Mouse (Mus musculus) gastrocnemius, adult 8-10 months (tissue): Measurements from ENCODE around the gene Nell1. TPM values are rescaled to one million over a fixed set of nuclear protein-coding genes. Genes with fewer than 3 reads are reported as not detected.

ENCODE experiments used
- DNase-seq, 2 experiments: peaks; one replicate each; pipeline ENCODE4 v3.0.0; 2022; ENCODE audit warnings: low spot score in 2 of 2
- total RNA-seq, 4 experiments: library from RNA; stranded (reverse); gene quantifications; 2 replicates each; pipeline ENCODE4 v1.2.4; 2022

The Nell1 gene
- total RNA-seq, 4 experiments from 2014 or later = 0.13 to 0.18 (median 0.17) TPM

DNA sequence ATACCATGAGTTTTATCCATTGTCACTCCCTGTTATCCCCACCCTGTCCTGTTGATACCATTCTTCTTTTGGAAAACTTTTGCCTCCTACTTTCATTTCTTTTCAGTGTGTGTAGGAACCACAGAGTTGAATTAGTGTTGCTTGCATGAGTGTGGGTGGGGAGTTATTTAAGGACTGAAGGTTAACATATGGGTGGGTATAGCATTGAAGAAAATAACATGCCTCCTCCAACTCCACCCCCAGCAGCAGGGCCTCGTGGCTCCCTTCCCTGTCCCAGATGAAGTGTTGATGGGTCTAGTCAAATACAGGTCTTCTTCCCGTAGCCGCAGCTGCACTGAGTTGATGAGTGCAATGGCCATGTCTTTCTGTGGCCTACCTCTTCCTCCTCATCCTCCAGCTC, 278.5 kb downstream of the Nell1 start:
- no peak for DNase-seq

DNA sequence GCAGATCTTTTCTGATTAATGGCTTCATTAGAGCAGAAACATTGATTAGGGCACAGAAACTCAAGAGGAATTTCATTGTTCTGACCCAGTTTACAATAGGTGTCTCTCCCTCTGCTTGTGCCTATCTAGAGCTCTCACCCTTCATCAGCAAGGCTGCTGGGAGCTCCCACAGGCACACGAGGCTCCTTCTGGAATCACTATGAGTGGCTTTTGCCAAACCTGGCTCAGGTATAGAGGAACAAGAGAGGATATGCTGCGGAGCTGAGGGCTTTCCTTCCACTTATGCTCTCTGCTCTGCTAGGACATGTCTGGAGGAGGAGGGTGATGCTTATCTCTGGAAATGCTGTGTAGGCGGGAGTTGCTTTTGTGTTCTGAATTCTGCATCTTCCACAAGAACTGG, 285.4 kb downstream of the Nell1 start:
- no peak for DNase-seq

DNA sequence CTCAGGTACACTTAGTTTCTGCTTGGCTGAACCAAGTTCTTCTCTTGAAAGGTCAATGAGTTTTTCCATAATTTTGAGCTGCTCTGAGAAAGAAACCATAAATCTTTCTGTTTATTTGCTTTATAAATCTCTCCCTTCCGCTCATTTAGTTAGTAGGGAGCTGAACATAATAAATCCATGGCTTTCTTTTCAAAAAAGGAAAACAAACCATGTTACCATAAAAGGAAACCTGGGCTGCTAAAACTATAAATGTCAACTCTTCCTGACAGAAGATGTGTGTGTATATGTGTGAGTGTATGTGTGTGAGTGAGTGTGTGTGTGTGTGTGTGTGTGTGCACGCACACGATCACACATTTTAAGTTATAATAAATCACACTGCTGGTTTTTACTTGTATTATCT, 320.8 kb downstream of the Nell1 start:
- DNase-seq = no peak

DNA sequence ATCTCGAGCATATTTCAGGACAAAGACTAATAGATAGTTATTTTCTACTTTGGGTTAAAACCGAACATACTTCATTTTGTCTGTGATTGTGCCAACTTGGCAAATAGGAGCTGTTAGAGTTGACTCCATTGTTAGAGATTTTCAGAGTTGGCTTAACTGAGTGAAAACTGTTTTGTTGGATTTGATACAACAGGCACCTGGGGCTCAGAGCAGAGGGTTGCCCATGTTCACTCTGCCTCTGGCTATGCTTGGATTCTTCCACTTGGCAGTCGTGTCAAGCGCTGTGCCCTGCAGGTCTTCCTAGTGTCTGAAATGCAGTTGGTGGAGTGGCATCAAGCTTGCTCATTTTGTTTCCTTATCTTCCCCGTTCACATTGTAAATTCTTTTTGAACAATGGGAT, 363.6 kb downstream of the Nell1 start:
- DNase-seq = no peak

DNA sequence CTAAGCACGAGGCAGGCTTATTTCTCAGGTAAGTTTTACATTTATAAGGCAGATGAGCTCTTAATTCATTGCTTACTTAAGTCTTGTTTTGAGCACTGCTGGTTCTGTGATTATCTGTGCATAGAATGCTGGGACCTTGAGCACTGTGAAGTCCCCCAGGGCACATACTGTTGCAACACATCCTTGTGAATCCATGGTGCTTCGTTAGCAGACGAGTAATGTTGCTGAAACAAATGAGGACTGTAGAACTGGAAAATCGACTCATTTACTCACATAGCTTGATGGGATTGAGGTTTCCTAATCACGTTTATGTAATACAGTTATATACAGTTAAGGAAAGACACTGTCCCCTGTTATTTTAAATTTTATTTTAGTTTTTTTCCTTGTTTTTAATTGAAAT, 364.1 kb downstream of the Nell1 start:
- no peak for DNase-seq

DNA sequence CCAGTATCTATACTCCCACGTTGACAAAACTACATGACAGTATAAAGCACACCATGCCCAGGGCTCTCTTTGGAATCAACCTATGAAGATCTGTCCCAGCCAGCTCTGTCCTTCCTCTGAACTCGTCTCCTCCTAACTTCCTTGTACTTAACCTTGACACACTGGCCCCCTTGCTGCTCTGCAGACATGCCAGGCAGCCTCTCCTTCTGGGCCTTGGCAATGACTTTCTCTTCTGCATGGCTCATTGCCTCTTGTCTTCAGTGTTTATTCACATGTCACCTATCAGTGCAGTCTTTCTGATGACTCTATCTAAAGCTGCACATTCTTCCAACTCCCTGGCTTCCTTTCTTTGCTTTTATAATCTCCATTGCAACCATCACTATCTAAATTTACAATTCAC, 376.9 kb downstream of the Nell1 start:
- DNase-seq = no peak

DNA sequence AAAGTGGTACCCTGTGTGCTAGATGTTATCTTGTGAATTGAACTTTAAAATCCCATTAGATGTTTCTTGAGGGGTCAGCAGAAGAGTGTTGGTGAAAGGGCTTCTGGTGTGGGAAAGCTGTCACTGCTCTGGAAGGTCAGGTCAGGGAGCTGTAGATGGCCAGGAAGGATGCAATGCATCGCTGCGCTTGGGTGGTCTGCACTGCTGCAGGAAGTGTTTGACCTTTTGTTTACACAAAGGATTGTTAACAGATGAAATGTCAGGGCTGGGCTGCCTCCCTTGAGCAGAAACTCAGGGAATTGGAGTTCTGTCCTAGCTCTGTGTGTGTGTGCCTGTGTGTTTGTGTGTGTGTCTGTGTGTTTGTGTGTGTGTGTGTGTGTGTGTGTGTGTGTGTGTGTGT, 382.5 kb downstream of the Nell1 start:
- no peak for DNase-seq

DNA sequence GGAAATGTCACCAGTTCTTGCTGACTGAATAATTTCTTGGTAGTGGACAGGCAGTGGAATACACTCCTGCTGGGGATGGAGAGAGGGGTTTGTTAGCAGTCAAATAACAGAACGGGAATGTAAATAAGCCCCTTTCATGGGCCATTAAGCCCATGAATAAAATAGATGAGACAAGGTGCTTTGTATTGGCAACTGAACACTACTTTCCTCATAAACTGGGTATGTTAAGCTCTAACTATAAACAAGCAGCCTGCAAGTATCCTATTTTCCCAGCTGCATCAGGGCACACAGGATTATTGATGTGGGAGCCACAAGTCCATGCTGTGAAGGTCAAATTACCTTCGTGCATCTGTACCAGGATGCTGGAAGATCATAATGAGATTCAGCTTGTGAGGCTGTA, 387.4 kb downstream of the Nell1 start:
- DNase-seq = no peak

DNA sequence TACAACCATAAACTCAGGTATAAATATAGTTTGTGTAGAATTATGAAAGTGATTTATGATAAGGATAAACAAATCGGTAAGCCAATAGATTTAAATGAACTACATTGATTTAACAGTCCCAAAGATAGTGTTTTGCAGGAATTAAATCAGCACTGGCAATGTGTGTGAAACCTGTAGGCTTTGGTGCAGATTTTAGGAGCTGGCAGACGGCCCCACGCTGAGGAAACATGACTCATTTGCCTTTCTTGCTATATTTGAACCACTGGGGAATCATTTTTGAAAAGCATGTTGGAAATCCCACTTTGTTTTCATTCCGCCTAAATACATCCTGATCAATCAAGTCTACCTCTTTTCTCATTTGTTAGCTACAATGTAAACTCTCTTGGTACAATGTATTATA, 400.2 kb downstream of the Nell1 start:
- no peak for DNase-seq

DNA sequence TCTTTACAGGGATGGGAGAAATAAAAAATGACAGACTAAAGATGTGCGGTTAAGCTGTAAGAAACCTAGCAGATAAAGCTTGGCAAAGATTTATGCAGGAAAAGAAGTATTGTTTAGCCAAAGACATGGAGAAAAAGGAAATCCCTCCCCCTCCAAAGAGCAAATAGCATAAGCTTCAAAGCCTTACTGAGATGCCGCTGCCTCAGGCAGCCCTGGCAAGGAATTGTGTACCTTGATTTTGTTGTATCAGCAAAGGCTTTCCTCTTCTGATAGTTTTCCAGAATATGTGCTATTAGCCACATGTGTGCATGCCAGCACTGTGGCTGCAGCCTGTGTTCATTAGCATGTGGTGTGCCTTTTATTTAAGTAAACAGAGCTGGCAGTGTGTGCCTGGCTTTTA, 435.8 kb downstream of the Nell1 start:
- no peak for DNase-seq

DNA sequence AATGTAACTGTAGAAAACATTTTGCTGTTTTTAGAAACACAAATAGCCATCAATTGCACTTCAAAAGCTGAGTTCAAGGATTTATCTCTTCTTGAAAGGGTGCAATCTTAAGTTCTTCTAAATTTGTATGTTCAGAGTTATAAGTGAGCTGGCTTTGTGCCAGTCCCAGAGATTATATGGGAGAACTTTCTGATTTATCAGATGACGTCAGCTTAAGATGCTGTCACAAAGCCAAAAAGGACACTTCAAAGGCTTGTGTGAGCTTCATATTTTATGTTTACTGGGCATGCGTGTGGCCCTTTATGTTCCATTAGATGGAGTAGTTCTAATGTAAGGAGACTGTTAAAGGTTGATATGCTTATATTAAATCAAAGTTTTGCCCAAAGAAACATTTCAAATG, 445.3 kb downstream of the Nell1 start:
- DNase-seq = no peak

DNA sequence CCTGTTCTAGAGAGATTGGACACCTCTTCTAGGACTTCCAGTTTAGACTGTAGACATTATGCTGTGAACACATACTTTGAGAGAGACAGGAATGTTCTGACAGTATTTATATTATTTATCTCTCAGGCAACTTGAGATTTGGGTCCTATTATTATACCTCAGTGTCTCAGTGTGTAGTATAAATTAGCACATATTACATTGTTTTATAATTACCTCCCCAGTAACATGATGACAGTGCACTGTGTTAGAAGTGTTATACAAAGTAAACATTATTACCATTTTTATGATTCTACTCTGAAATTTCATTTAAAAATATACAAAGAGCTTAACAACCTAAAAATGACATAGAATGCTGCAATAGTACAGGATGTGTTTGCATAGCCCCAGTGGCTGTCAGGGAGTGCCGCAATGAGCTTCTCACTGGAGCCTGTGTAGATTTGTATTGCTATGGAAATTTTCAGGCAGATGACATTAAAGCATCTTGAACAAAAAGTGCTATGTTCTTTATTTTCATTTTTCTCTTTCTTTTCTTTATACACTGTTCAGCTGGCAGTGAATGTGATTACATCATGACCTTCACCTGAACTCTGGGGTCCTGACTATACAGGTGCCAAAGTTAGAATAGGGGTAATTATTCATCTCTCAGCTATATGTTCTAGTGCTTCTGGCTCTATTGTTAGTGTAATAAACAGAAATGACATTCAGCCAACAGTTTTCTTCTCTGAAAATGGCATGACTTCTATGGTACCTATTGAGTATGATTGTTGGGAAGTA, 447.9 kb downstream of the Nell1 start:
- no peak for DNase-seq

DNA sequence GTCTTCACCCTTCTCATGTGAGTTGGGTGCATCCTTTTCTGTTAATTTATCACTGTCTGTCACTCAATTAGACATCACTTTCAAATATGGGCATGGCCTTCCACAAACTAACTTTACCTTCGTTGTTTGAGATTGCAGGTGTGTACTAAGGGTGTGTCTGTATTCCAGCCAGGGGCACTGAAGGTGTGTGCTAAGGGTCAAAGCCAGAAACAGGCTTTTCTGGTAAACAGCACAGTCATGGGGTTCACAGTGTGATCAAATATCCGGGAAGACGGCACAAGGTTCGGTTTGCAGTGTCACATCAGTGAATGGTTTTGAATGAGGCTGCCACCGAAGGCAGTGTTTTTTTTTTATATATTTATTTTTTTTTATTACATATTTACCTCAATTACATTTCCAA, 455.1 kb downstream of the Nell1 start:
- no peak for DNase-seq

DNA sequence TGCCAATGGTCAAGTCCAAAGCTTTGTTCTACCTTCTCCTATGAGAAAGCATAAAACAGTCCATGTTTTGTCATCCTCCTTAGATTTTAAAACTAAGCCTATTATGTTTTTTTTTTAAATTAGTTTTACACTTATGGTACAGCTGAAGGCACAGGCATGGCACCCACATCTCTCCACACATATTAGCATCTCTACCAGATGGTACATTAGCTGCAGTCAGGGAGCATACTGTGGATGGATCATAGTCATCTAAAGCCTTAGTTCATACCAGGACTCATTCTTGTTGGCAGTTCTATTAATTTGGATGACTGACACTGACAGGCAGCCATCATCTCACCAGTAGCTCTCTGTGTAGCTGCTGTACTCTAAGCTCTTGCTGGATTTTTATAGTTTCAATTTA, 466.6 kb downstream of the Nell1 start:
- no peak for DNase-seq

DNA sequence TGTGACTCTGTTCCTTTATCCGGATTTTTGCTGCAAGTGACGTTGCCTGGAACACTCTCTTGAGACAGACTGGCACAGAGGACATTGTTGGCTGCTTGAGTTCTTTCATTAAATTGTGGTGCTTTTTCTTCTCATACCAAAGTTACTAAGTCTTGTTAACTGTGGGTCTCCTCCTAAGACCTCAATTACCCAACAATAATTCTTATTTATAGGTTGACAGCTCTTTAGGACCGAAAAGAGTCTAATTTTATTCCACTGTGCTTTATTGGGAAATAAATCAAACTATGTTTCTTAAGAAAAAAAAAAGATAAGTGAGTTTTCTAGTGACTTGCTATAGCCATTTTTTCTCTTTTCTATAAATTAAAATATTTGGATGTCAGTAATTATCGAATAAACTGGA, 472.7 kb downstream of the Nell1 start:
- no peak for DNase-seq

DNA sequence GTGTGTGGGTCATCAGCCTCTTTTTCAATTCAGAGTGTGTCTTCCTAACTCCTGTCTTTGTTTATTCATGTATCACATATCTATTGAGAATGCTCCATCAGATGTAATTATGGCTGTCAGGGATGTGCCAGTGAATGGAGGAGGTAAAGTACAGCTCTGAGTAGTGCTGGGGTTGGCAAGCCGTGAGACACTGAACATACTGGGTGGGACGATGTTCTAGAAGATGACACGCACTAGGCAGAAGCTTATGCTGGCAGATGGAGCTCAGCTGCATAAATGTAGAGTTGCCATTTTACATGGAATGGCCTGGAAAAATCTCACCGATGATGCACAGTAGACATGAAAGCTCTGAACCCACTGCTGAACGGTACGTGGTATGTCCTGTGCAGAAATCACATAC, 493.1 kb downstream of the Nell1 start:
- no peak for DNase-seq

DNA sequence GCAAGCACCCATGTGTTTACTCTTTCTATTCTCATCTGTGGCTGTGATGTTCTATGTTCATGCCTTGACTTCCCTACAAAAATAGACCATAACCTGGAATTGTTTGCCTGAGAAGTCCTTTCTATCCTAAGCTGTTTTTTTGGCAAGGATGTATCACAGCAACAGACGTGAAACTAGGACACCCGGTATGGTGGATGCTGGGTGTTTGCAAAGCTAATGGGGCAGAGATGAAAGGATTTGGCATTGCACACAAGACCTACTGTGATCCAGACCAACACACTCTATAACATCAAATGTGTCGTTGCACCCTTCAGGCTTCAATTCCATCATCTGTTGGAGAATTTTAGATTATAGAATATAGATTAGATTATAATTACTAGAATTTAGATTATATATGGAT, 495.9 kb downstream of the Nell1 start:
- no peak for DNase-seq

DNA sequence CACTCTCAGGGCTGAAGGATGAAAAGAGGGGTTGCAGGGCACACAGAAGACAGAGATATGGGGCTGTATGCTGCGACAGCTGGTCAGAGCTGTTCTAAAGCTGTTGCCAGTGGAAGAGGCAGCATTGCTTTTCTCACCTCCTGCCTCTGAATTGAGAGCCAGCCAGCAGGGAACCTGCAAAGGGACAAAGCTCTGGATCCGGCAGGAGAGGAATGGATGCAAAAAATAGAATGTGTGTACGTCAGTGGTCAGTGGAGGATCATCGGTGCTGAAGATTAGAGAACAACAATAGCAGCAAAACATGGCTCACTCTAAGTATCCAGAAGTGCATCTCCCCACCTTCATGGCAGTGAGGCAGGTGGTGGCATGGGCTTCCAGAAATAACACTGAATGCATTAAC, 507.3 kb downstream of the Nell1 start:
- DNase-seq = no peak

DNA sequence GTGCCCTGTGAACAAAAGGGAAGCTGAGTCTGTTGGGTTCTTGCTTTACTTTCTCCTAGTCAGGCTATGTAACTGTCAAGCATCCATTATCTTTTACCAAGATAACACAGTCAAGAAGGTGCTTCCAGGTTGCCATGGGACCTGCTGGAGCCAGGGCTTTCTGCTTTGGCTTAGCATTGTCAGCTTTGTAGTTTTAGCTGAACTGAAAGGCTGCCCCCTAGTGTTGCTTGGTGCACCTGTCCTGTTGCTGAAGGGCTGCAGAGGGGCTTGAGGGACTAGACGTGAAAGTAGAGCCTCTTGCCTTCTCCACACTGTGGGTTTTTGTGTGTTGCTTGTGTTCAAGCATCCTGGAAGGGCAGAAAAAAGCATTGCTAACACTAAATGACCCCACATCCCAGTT, 510.6 kb downstream of the Nell1 start:
- no peak for DNase-seq

DNA sequence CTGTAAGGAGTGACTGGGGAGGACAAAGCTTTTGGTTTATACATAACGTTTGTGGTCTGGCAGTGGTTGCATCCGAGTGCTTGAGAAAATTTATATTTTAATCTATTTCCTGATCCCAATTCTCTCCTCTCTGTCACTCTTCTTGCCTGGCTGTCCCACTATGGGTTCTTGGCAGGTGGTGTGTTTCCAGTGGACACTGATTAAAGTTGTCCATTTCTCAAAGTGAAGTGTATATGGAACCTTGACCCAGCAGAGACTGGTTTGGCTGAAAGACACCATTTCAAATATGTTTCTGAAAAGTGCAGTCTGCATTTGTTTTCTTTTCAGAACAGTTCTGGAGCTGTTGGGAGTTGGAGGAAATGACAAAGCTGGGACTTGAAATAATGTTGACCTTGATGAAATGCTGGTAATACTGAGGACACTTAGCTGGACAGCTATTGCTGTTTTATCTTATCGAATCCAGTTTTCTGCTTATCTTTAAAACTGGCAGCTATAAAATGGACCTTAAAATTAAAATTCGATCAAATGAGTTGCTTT, 512.3 kb downstream of the Nell1 start:
- no peak for DNase-seq

DNA sequence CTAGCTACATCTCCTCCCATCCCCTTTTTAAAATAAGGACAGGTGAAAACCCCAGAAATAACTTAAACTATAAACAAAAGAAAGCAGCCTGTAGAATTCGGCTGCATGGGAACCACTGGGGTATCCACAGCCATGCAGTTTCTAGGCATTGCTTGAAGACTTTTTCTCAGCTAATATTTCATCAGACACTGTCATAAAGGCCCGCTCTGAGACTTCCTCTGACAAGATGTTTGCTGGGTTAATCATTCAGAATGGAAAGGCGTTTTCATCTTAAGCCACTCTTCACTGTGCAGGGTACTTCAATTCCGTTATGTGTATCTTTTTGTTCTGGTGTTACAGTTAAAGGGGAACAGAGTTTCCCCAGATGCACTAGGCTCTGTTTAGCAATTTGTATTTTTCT, 526.9 kb downstream of the Nell1 start:
- no peak for DNase-seq

DNA sequence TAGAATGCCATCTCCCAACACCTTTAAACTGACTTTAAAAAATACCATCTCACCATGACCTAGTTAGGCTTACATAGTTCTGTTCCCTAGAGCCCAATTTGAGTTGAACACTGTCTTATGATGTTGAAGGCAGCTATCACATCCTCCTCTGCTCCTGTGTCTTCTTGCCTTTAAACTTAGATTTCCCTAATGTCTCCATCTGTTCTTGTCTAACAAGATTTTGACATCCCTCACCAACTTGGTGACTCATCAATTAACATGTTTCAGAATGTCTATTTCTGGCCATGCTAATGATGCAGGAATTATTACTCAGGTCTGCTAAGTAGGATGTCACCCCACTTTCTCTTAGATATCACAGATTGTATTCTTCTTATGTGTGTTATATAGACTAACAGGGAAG, 532.4 kb downstream of the Nell1 start:
- DNase-seq = no peak

DNA sequence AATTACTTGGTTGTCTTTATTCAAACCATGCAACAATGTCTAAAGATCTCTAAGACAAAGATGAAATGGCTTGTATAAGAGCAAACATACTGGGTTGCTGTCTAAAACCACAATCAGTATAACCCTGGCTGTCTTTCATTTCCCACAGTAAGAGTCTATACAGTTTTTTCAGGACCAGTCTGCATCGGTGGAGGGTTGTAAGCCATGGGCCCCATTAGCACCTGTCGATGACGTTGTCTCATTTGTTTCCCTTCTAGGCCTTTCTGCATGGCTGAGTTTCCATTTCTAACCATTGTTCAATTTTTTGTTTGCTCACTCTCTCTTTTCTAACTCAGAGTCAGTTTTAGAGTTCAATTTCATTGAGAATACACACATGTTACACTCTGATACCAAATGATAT, 540.2 kb downstream of the Nell1 start:
- DNase-seq = no peak

DNA sequence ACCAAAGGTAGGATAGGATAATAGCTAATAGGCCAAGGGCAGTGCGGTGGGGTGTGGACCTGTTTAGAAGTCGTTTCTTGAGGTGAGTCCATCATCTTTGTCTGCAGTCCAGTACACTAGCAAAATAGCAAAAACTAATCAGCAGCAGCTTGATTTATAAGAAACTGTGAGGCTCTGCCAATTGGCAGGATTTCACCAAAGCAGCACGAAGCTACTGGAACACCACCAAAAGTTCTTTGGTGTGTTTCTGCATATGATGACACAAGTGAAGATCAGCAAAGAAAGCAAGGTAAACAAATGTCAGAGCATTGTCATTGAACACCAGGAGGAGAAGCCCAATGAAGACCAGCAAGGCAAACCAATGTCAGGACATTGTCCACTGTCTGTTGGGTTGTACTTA, 542.0 kb downstream of the Nell1 start:
- no peak for DNase-seq
